8 mouse cellular contexts compared by ENCODE assay signal in the genomic region with DNA sequence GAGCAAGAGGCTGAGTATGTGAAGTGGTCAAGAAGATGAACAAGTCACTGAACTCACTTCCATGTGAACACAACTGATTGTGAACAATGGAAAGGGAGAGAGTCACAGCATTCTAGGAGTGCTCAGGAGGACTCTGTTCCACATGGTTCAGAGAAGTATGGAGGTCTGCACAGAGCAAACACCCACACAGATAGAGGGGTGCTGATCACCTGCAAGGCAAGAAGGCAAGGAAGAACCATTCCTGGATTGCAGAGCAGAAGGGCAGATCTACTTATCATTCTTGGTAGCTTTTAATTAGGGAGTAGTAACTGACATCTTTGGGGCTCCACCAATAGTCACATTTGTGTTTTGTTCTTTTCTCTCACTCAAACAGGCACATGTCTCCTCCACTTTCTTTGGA. TPM values are rescaled to one million over a fixed set of nuclear protein-coding genes. Genes with fewer than 3 reads are reported as not detected.
A peak's percentile ranks its signal among the peaks of the same experiment; 100 is the strongest.
DNase-seq lines count a peak whose midpoint lies in the region; ATAC-seq and TF ChIP-seq lines count a peak whose summit lies in the region.
"Had no signal": no experiment of that assay in that cellular context is flagged by ENCODE, and none has a peak within 500 bp of the region (broad histone marks: within the 10 kb centered on the region; RNA-seq: fewer than 3 reads in every experiment).

No protein-coding gene starts in this region.

- H3K9me3 ChIP-seq in lung, embryonic 14.5 days (ENCODE audit: low read depth, low read length), result no peaks in the 10 kb centered on the region
- no peaks in the 10 kb centered on the region for H3K9me3 ChIP-seq in forebrain, embryonic 12.5 days
- H3K9me3 ChIP-seq in intestine, postnatal 0 days (ENCODE audit: control insufficient read depth), result no peaks in the 10 kb centered on the region
- H3K9me3 ChIP-seq in stomach, embryonic 14.5 days (ENCODE audit: control insufficient read depth, low read depth, low read length), result no peaks in the 10 kb centered on the region
- H3K9me3 ChIP-seq: megakaryocyte, embryonic 14.5 days had no signal

- H3K36me3 ChIP-seq in lung, embryonic 14.5 days (ENCODE audit: insufficient read depth), result no peaks in the 10 kb centered on the region; the same call in 1 of the 2 replicates
- no peaks in the 10 kb centered on the region for H3K36me3 ChIP-seq in forebrain, embryonic 12.5 days (replicated peaks)
- H3K36me3 ChIP-seq in intestine, postnatal 0 days (ENCODE audit: control insufficient read depth, insufficient read depth), result no peaks in the 10 kb centered on the region
- H3K36me3 ChIP-seq in stomach, embryonic 14.5 days (ENCODE audit: control insufficient read depth, insufficient read depth, low read length), result no peaks in the 10 kb centered on the region

- no peak for DNase-seq in lung, embryonic 14.5 days
- DNase-seq in lung, postnatal 14 days, result no peak
- no peak for DNase-seq in cerebellum, adult 11 months
- DNase-seq in cerebellum, postnatal 4 days (ENCODE audit: low spot score in 2 of 2), result no peak

- no peak for TF ChIP-seq CTCF in lung, embryonic 14.5 days (IDR thresholded peaks at IDR 0.05; ENCODE audit: low read depth)
- no peak for TF ChIP-seq CTCF in intestine, postnatal 0 days (IDR thresholded peaks at IDR 0.05; ENCODE audit: low read depth)

- H3K9ac ChIP-seq in lung, embryonic 14.5 days, result no peak overlapping the region
- no peak overlapping the region for H3K9ac ChIP-seq in forebrain, embryonic 12.5 days
- no peak overlapping the region for H3K9ac ChIP-seq in intestine, postnatal 0 days (ENCODE audit: low read depth, low read length)
- H3K9ac ChIP-seq in stomach, embryonic 14.5 days (replicated peaks; ENCODE audit: low read depth, low read length), result no peak overlapping the region

- H3K4me2 ChIP-seq in lung, embryonic 14.5 days, result no peak overlapping the region
- H3K4me2 ChIP-seq in forebrain, embryonic 12.5 days, result no peak overlapping the region
- H3K4me2 ChIP-seq in intestine, postnatal 0 days (replicated peaks; ENCODE audit: low read depth), result no peak overlapping the region
- H3K4me2 ChIP-seq in stomach, embryonic 14.5 days (replicated peaks; ENCODE audit: low read depth, low read length), result no peak overlapping the region

- no peak overlapping the region for H3K4me3 ChIP-seq in lung, embryonic 14.5 days (ENCODE audit: low read depth, low read length)
- H3K4me3 ChIP-seq in forebrain, embryonic 12.5 days (replicated peaks), result no peak overlapping the region
- no peak overlapping the region for H3K4me3 ChIP-seq in intestine, postnatal 0 days (ENCODE audit: low read depth, low read length)
- no peak overlapping the region for H3K4me3 ChIP-seq in stomach, embryonic 14.5 days (ENCODE audit: low read depth, low read length)

- H3K4me1 ChIP-seq in lung, embryonic 14.5 days (ENCODE audit: insufficient read depth), result peaks cover 3% of the 10 kb centered on the region; the same call in 1 of the 2 replicates
- H3K4me1 ChIP-seq in forebrain, embryonic 12.5 days, result peaks cover 24% of the 10 kb centered on the region
- H3K4me1 ChIP-seq in intestine, postnatal 0 days (replicated peaks; ENCODE audit: control insufficient read depth, insufficient read depth, low read length), result no peaks in the 10 kb centered on the region
- peaks cover 10% of the 10 kb centered on the region for H3K4me1 ChIP-seq in stomach, embryonic 14.5 days (ENCODE audit: control insufficient read depth, insufficient read depth, low read length)

- peak overlapping the region; percentile 39; the same call in 1 of the 2 replicates for H3K27ac ChIP-seq in lung, embryonic 14.5 days (ENCODE audit: low read depth)
- H3K27ac ChIP-seq in forebrain, embryonic 12.5 days, result peak overlapping the region; percentile 68
- no peak overlapping the region for H3K27ac ChIP-seq in intestine, postnatal 0 days (ENCODE audit: low read depth, low read length)
- no peak overlapping the region for H3K27ac ChIP-seq in stomach, embryonic 14.5 days (ENCODE audit: low read length)

- H3K27me3 ChIP-seq in lung, embryonic 14.5 days (ENCODE audit: insufficient read depth, low read length), result no peaks in the 10 kb centered on the region
- peaks cover 11% of the 10 kb centered on the region; the same call in 1 of the 2 replicates for H3K27me3 ChIP-seq in forebrain, embryonic 12.5 days
- no peaks in the 10 kb centered on the region for H3K27me3 ChIP-seq in intestine, postnatal 0 days (replicated peaks; ENCODE audit: control insufficient read depth, insufficient read depth, low read length)
- no peaks in the 10 kb centered on the region for H3K27me3 ChIP-seq in stomach, embryonic 14.5 days (ENCODE audit: control insufficient read depth, insufficient read depth, low read length)
- H3K27me3 ChIP-seq: megakaryocyte, embryonic 14.5 days had no signal

- peak; percentile 45; the same call in 1 of the 2 replicates for ATAC-seq in lung, embryonic 14.5 days (ENCODE audit: insufficient read depth)
- peak; percentile 27; the same call in 1 of the 2 replicates for ATAC-seq in forebrain, embryonic 12.5 days (ENCODE audit: low FRiP score)
- ATAC-seq in intestine, postnatal 0 days, result peak; percentile 25; the same call in 1 of the 2 replicates
- peak; percentile 35; the same call in 1 of the 2 replicates for ATAC-seq in stomach, embryonic 14.5 days (ENCODE audit: insufficient number of reproducible peaks, insufficient read depth, low FRiP score, low read depth)

RNA-seq across cellular contexts. Expression of gene Wls, which starts 45.3 kb away (rescaled TPM):
- polyA plus RNA-seq in lung, embryonic 14.5 days (2014; fragmentation: Nextera tagmentation; extraction: Ambion mirVana), result 153 and 167 TPM in 2 replicates
- polyA plus RNA-seq in forebrain, embryonic 12.5 days (2016; fragmentation: Nextera tagmentation; extraction: Ambion mirVana), result 65.9 and 87.8 TPM in 2 replicates
- 30.3 and 30.5 TPM in 2 replicates for polyA plus RNA-seq in intestine, postnatal 0 days (2015; fragmentation: Nextera tagmentation; extraction: Ambion mirVana)
- 127 and 132 TPM in 2 replicates for polyA plus RNA-seq in stomach, embryonic 14.5 days (2014; fragmentation: Nextera tagmentation; extraction: Ambion mirVana)

Comparison
In these comparisons a context has a peak if more than half of its experiments do, and no peak if none do; other contexts are left out.
1. H3K27ac ChIP-seq: peak in lung, embryonic 14.5 days (single experiment) and forebrain, embryonic 12.5 days (single experiment); none in intestine, postnatal 0 days (single experiment) and stomach, embryonic 14.5 days (single experiment).
2. Peak in every context shown above with its lines, with median percentiles within 50 percentile points of each other: ATAC-seq.